Mouse (Mus musculus) liver, postnatal 0 days (tissue): ENCODE results near the gene 4930453N24Rik. TPM values are rescaled to one million over a fixed set of nuclear protein-coding genes. Genes with fewer than 3 reads are reported as not detected.
A peak's percentile ranks its signal among the peaks of the same experiment; 100 is the strongest.

Experiments
- ATAC-seq: fragments of 200-750 bp; cut with Nextera tagmentation; 2 replicates; pipeline ENCODE4 v1.8.0; 2017; ENCODE audit warnings: mild to moderate bottlenecking, moderate library complexity
- DNase-seq: peaks from one replicate; pipeline ENCODE4 v3.0.0-alpha.2; 2016
- H3K27ac ChIP-seq: fragments of 300-500 bp; sonication (generic); 2 replicates; pipeline ENCODE4 v1.5.1; 2014; ENCODE audit warnings: antibody characterized with exemption, moderate library complexity, mild to moderate bottlenecking, low read depth
- H3K27me3 ChIP-seq: fragments of 300-500 bp; sonication (generic); 2 replicates; pipeline ENCODE4 v1.6.1; 2014; ENCODE audit warnings: low read length, control low read depth, mixed read lengths; ENCODE audit not compliant: insufficient read depth
- H3K36me3 ChIP-seq: fragments of 300-500 bp; sonication (generic); replicated peaks from 2 replicates; pipeline ENCODE4 v1.6.1; 2014; ENCODE audit warnings: mild to moderate bottlenecking, control low read depth, low read length, moderate library complexity, mixed read lengths; ENCODE audit not compliant: insufficient read depth
- H3K4me1 ChIP-seq: fragments of 300-500 bp; sonication (generic); 2 replicates; pipeline ENCODE4 v1.6.1; 2014; ENCODE audit warnings: antibody characterized with exemption, mild to moderate bottlenecking, control low read depth; ENCODE audit not compliant: insufficient read depth
- H3K4me2 ChIP-seq: fragments of 300-500 bp; sonication (generic); 2 replicates; pipeline ENCODE4 v1.6.1; 2014; ENCODE audit warnings: low read depth, mild to moderate bottlenecking, low read length, moderate library complexity, mixed read lengths
- H3K4me3 ChIP-seq: fragments of 300-500 bp; sonication (generic); 2 replicates; pipeline ENCODE4 v1.5.1; 2014; ENCODE audit warnings: low read depth, low read length
- H3K9ac ChIP-seq: fragments of 300-500 bp; sonication (generic); replicated peaks from 2 replicates; pipeline ENCODE4 v1.6.1; 2014; ENCODE audit warnings: mild to moderate bottlenecking, moderate library complexity
- H3K9me3 ChIP-seq: fragments of 300-500 bp; sonication (generic); 2 replicates; pipeline ENCODE4 v1.6.1; 2016; ENCODE audit warnings: mild to moderate bottlenecking, control low read depth, low read length, mixed read lengths
- CTCF ChIP-seq: sonication (generic); IDR thresholded peaks from 2 replicates; pipeline ENCODE4 v1.5.1; 2016; ENCODE audit warnings: antibody characterized with exemption, low read depth
- EP300 ChIP-seq: IDR thresholded peaks from 2 replicates; pipeline ENCODE4 v1.6.1; 2016; ENCODE audit warnings: antibody characterized with exemption, low read depth, mild to moderate bottlenecking
- WGBS: fragments of 180-500 bp; shearing (Covaris S2); extraction: QIAGEN DNeasy Blood & Tissue Kit; methylation state at CpG from one replicate; pipeline ENCODE4 v1.1.7; 2014; ENCODE audit not compliant: insufficient replicate concordance; 5-methylcytosine and 5-hydroxymethylcytosine counted together
- polyA plus RNA-seq: library from polyadenylated mRNA; unstranded; fragments of >200 nt; fragmentation: Nextera tagmentation; extraction: Ambion mirVana; gene quantifications from 2 replicates; pipeline ENCODE4 v1.2.1, GENCODE M21; 2015

Gene 4930453N24Rik
- polyA plus RNA-seq, 1 experiment from 2014 or later = 10.0 TPM

DNA sequence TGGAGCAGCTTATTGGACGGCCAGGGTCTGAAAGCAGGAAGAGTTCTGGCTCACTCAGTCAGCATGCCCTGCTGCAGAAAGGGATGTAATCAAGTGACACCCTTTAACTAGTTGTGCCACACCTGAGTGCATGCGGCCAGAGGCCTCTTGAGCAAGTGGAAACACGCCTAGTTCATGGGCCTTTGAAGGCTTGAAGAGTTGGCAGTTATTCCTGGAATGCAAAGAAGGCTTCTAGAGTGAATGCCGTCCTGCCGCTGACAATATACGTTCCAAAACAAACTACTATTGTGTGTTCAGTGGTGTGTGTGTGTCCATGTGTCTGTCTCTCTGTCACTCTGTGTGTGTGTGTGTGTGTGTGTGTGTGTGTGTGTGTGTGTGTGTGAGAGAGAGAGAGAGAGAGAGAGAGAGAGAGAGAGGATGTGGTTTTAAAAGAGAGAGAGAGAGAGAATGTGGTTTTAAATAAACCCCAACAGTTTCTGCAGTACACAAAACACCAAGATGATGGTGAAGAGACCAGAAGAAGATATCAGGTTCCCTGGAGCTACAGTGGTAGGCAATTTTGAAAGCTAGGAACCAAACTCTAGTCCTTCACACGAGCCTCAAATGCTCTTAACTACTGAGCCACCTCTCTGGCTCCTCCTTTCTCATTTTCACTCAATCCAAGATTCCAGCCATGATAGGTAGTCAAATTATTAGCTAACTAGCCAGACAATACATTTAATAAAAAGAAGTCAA, 13.1 kb downstream of the 4930453N24Rik start:
- no peak for DNase-seq
- WGBS = 77% methylated on average over 7 of the region's 7 CpGs

DNA sequence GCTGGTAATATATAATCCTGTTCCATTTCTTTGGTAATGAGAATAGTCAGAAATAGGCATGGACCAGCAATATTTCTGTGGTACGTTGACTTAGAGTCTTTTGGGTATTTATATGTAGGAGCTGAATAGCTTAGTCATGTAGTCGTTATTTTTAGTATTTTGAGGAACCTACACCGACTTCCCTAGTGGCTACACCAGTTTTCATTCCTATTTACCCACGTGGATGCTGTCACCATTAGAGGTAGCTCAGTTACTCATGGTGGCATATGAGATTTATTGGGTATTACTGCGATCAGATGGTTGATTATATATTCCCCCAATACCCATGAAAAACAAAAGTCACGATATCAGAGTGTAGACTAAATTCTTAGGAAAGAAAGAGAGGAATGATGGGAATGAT, 14.6 kb downstream of the 4930453N24Rik start:
- 32% methylated on average over 6 of the region's 6 CpGs for WGBS

More for the DNA sequence above, 13.1 kb downstream of the 4930453N24Rik start:
- H3K36me3 ChIP-seq = peaks cover 2% of the 10 kb centered on the region; the same call in 1 of the 2 replicates
- no peaks in the 10 kb centered on the region for H3K4me1 ChIP-seq
- H3K4me2 ChIP-seq = no peak overlapping the region
- ATAC-seq = no peak
- H3K9me3 ChIP-seq = peaks cover under 1% of the 10 kb centered on the region
- no peak overlapping the region for H3K27ac ChIP-seq
- no peaks in the 10 kb centered on the region for H3K27me3 ChIP-seq
- no peak overlapping the region for H3K9ac ChIP-seq
- no peak overlapping the region for H3K4me3 ChIP-seq
- TF ChIP-seq EP300 (no peak), CTCF (no peak)

DNA sequence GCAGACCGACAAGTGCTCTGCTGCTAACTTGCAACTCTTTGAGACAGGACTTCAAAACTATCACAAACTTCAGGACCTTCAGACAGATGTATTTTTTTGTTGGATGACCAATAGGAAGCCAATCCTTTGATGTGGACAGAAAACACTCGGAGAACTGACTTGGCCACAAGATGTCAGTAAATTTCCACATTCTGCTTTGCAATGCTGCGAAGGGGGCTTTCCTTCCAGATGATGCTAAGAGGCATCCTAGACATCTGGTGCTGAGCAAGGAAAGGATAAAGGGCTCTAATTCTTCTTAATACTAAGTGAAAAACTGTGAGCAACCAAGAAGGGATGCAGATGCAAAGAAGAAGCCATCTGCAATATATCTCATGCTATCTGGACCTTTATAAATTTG, 16.2 kb downstream of the 4930453N24Rik start:
- Histone ChIP-seq H3K27ac (no peak overlapping the region), H3K4me2 (no peak overlapping the region), H3K9ac (no peak overlapping the region), H3K9me3 (no peaks in the 10 kb centered on the region), H3K4me3 (no peak overlapping the region), H3K36me3 (no peaks in the 10 kb centered on the region), H3K4me1 (no peaks in the 10 kb centered on the region), H3K27me3 (no peaks in the 10 kb centered on the region)
- TF ChIP-seq EP300 (no peak), CTCF (peak; percentile 64)
- 38% methylated on average over 3 of the region's 3 CpGs for WGBS
- no peak for DNase-seq
- no peak for ATAC-seq

More for the DNA sequence above, 14.6 kb downstream of the 4930453N24Rik start:
- H3K27me3 ChIP-seq = no peaks in the 10 kb centered on the region
- no peaks in the 10 kb centered on the region for H3K36me3 ChIP-seq
- H3K4me2 ChIP-seq = no peak overlapping the region
- H3K9me3 ChIP-seq = no peaks in the 10 kb centered on the region
- H3K4me1 ChIP-seq = no peaks in the 10 kb centered on the region
- no peak overlapping the region for H3K9ac ChIP-seq
- DNase-seq (no peak), ATAC-seq (no peak)
- TF ChIP-seq EP300 (no peak), CTCF (no peak)
- no peak overlapping the region for H3K4me3 ChIP-seq
- H3K27ac ChIP-seq = no peak overlapping the region

DNA sequence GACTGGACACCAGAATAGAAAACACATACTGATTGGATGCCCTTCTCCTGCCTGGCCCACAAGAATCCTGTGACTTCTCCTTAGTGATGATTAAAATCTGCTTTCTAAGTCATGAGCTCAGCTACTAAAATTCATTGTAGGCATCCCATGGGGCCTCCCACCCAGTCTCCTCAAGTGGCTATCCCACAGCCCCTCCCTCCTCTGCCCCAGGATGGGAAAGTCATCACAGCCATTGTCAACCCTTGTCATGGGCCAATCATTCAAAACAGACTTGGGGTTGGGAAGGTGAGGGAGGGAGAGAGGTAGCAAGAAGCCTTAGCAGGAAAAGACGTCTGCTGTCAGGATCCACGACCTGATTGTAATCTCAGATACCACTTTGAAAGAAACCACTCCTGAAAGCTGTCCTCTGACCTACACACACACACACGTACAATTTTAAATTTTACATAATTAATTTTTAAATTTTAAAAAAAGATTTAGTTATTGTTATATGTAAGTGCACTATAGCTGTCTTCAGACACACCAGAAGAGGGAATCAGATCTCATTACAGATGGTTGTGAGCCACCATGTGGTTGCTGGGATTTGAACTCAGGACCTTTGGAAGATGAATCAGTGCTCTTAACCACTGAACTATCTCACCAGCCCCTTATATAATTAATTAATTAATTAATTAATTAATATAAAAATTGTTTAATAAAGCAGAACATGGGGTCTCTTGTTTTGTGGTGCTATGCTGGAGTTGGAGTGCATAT, 16.8 kb downstream of the 4930453N24Rik start:
- no peak for DNase-seq
- TF ChIP-seq CTCF (no peak), EP300 (no peak)
- Histone ChIP-seq H3K27ac (no peak overlapping the region), H3K4me2 (no peak overlapping the region), H3K9ac (no peak overlapping the region), H3K36me3 (no peaks in the 10 kb centered on the region), H3K9me3 (no peaks in the 10 kb centered on the region), H3K4me3 (no peak overlapping the region), H3K27me3 (no peaks in the 10 kb centered on the region), H3K4me1 (no peaks in the 10 kb centered on the region)
- no peak for ATAC-seq
- 47% methylated on average over 3 of the region's 3 CpGs for WGBS

DNA sequence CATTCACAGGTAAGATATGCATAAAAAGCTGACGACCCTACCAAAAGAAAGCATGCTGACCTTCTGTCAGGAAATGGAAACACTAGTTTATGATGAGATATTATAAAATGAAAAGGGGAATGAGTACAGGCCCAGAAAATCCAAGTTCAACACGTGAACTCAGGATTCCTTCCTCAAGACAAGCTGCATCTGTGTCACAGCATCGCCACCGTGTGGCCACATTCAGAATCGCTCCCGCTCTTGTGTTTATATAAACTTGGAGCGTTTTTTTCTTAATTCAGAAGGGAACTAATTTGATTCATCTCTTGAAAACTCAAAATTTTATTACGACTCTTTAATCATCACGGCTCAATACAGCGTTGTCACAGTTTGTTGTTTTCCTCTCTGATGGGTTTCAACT, 22.7 kb downstream of the 4930453N24Rik start:
- Histone ChIP-seq H3K4me3 (no peak overlapping the region), H3K36me3 (no peaks in the 10 kb centered on the region), H3K4me2 (no peak overlapping the region), H3K9me3 (no peaks in the 10 kb centered on the region), H3K9ac (no peak overlapping the region), H3K4me1 (no peaks in the 10 kb centered on the region), H3K27me3 (no peaks in the 10 kb centered on the region), H3K27ac (no peak overlapping the region)
- DNase-seq (peak; percentile 73), ATAC-seq (no peak)
- WGBS = 11% methylated on average over 10 of the region's 10 CpGs
- TF ChIP-seq EP300 (no peak), CTCF (peak; percentile 86)

DNA sequence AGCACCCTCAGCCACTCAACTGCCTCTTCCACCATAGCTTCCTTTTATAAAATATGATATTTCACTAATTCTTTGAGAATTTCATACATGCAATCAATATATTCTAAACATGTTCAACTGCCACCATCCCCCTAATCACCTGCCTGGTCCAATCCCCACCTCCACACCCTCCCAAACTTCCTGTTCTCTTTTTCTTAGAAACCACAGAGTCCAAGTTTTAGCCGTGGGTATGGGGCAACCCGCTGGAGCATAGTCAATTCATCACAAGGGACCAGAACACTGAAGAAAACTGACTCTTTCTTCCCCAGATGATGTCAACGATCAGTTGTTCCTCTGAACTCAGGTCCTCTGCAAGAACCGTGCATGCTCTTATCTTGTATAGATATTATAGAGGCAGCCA, 25.9 kb downstream of the 4930453N24Rik start:
- H3K27ac ChIP-seq = no peak overlapping the region
- no peaks in the 10 kb centered on the region for H3K27me3 ChIP-seq
- H3K9me3 ChIP-seq = no peaks in the 10 kb centered on the region
- no peak overlapping the region for H3K4me3 ChIP-seq
- 35% methylated on average over 4 of the region's 4 CpGs for WGBS
- TF ChIP-seq EP300 (no peak), CTCF (no peak)
- no peak for DNase-seq
- no peak overlapping the region for H3K9ac ChIP-seq
- no peaks in the 10 kb centered on the region for H3K36me3 ChIP-seq
- H3K4me1 ChIP-seq = no peaks in the 10 kb centered on the region
- no peak for ATAC-seq
- no peak overlapping the region for H3K4me2 ChIP-seq
